Mouse (Mus musculus) CH12.LX (cell line): ENCODE measurements around the gene Phf23. TPM values are rescaled to one million over a fixed set of nuclear protein-coding genes. Genes with fewer than 3 reads are reported as not detected.
A peak's percentile ranks its signal among the peaks of the same experiment; 100 is the strongest.

Source experiments
- DNase-seq: peaks from one replicate; pipeline ENCODE4 v3.0.0-alpha.2; 2013; ENCODE audit errors: extremely low read depth
- H3K27ac ChIP-seq: 2 replicates; pipeline ENCODE4 v1.5.1; 2012; ENCODE audit warnings: low read depth, mild to moderate bottlenecking, control low read depth, moderate library complexity; ENCODE audit not compliant: insufficient read depth
- H3K27me3 ChIP-seq: replicated peaks from 2 replicates; pipeline ENCODE3; 2012; ENCODE audit warnings: inconsistent platforms
- H3K36me3 ChIP-seq, 2 experiments: replicated peaks in 1 of 2; 2 replicates each; pipeline versions ENCODE3 to v1.6.1; 2012; ENCODE audit warnings: inconsistent platforms in 1 of 2, low read length in 1 of 2, mild to moderate bottlenecking in 1 of 2, mixed read lengths in 1 of 2, moderate library complexity in 1 of 2; ENCODE audit not compliant: control insufficient read depth in 1 of 2, insufficient read depth in 1 of 2
- H3K4me1 ChIP-seq, 2 experiments: 2 replicates each; pipeline ENCODE4 v1.6.1; 2012; ENCODE audit warnings: inconsistent platforms in 1 of 2, moderate library complexity in 1 of 2; ENCODE audit not compliant: insufficient read depth in 2 of 2, control insufficient read depth in 1 of 2
- H3K4me2 ChIP-seq: 2 replicates; pipeline ENCODE4 v1.6.1; 2012; ENCODE audit warnings: low read depth, mild to moderate bottlenecking, control low read depth; ENCODE audit not compliant: poor library complexity, insufficient read depth, severe bottlenecking
- H3K4me3 ChIP-seq, 3 experiments: fragments of 150-350 bp in 1 of 3; sonication (generic) in 1 of 3; replicated peaks in 1 of 3; 2 replicates each; pipeline versions ENCODE3 to v1.5.1; 2011 to 2012; ENCODE audit warnings: low read depth in 2 of 3, low read length in 2 of 3, mild to moderate bottlenecking in 2 of 3, moderate library complexity in 2 of 3, control low read depth in 1 of 3, improper control_type of control experiment in 1 of 3, inconsistent platforms in 1 of 3, mixed read lengths in 1 of 3; ENCODE audit not compliant: poor library complexity in 1 of 3
- H3K79me2 ChIP-seq: replicated peaks from 2 replicates; pipeline ENCODE4 v1.6.1; 2012; ENCODE audit warnings: mild to moderate bottlenecking, moderate library complexity; ENCODE audit not compliant: control insufficient read depth, poor library complexity, insufficient read depth, severe bottlenecking; ENCODE audit errors: extremely low read depth
- H3K9ac ChIP-seq: 2 replicates; pipeline ENCODE4 v1.6.1; 2012; ENCODE audit warnings: low read depth, mild to moderate bottlenecking, control low read depth, moderate library complexity; ENCODE audit not compliant: insufficient read depth
- H3K9me3 ChIP-seq: replicated peaks from 2 replicates; pipeline ENCODE3; 2012; ENCODE audit warnings: low read length, inconsistent platforms, mixed read lengths
- CHD1 ChIP-seq: IDR thresholded peaks from 2 replicates; pipeline ENCODE4 v1.6.1; 2012; ENCODE audit warnings: low read depth, low read length, improper control_type of control experiment, inconsistent platforms
- CHD2 ChIP-seq: IDR thresholded peaks from 2 replicates; pipeline ENCODE4 v1.6.1; 2011; ENCODE audit warnings: low read length, improper control_type of control experiment
- CTCF ChIP-seq, 2 experiments: IDR thresholded peaks in 1 of 2; conservative IDR thresholded peaks in 1 of 2; 2 replicates each; pipeline ENCODE4 v1.5.1; 2011 to 2012; ENCODE audit warnings: low read depth in 2 of 2, low read length in 2 of 2, improper control_type of control experiment in 1 of 2, inconsistent platforms in 1 of 2, mild to moderate bottlenecking in 1 of 2, moderate library complexity in 1 of 2
- EP300 ChIP-seq: IDR thresholded peaks from 2 replicates; pipeline ENCODE4 v1.6.1; 2011; ENCODE audit warnings: low read length, improper control_type of control experiment
- ETS1 ChIP-seq: conservative IDR thresholded peaks from 2 replicates; pipeline ENCODE4 v1.6.1; 2012; ENCODE audit warnings: low read depth, mild to moderate bottlenecking, inconsistent platforms, low read length, improper control_type of control experiment, moderate library complexity
- GABPA ChIP-seq: IDR thresholded peaks from 2 replicates; pipeline ENCODE4 v1.6.1; 2012; ENCODE audit warnings: low read depth, low read length, improper control_type of control experiment, inconsistent platforms; ENCODE audit not compliant: insufficient replicate concordance
- JUN ChIP-seq: IDR thresholded peaks from 2 replicates; pipeline ENCODE4 v1.6.1; 2011; ENCODE audit warnings: low read depth, mild to moderate bottlenecking, low read length, improper control_type of control experiment, moderate library complexity; ENCODE audit not compliant: insufficient read depth
- MAX ChIP-seq: IDR thresholded peaks from 2 replicates; pipeline ENCODE4 v1.6.1; 2011; ENCODE audit warnings: low read length, improper control_type of control experiment
- MAZ ChIP-seq: IDR thresholded peaks from 2 replicates; pipeline ENCODE4 v1.6.1; 2012; ENCODE audit warnings: low read depth, mild to moderate bottlenecking, inconsistent platforms, low read length, improper control_type of control experiment, moderate library complexity
- MEF2A ChIP-seq: IDR thresholded peaks from 2 replicates; pipeline ENCODE4 v1.6.1; 2014; ENCODE audit warnings: low read depth, mild to moderate bottlenecking, inconsistent platforms, low read length, improper control_type of control experiment, borderline replicate concordance
- POLR2AphosphoS2 ChIP-seq: IDR thresholded peaks from 2 replicates; pipeline ENCODE4 v1.6.1; 2011; ENCODE audit warnings: low read depth, low read length, improper control_type of control experiment
- RAD21 ChIP-seq: IDR thresholded peaks from 2 replicates; pipeline ENCODE4 v1.6.1; 2011; ENCODE audit warnings: low read depth, mild to moderate bottlenecking, low read length, improper control_type of control experiment, moderate library complexity
- SMC3 ChIP-seq: IDR thresholded peaks from 2 replicates; pipeline ENCODE4 v1.6.1; 2011; ENCODE audit warnings: low read depth, low read length, improper control_type of control experiment
- TBP ChIP-seq: conservative IDR thresholded peaks from 2 replicates; pipeline ENCODE4 v1.6.1; 2011; ENCODE audit warnings: low read depth, low read length, improper control_type of control experiment
- TCF12 ChIP-seq: IDR thresholded peaks from 2 replicates; pipeline ENCODE4 v1.6.1; 2014; ENCODE audit warnings: low read depth, mild to moderate bottlenecking, inconsistent platforms, low read length, improper control_type of control experiment
- ZC3H11A ChIP-seq: IDR thresholded peaks from 2 replicates; pipeline ENCODE4 v1.6.1; 2012; ENCODE audit warnings: low read depth, mild to moderate bottlenecking, inconsistent platforms, low read length, improper control_type of control experiment
- ZNF384 ChIP-seq: IDR thresholded peaks from 2 replicates; pipeline ENCODE4 v1.6.1; 2012; ENCODE audit warnings: low read depth, low read length, improper control_type of control experiment, inconsistent platforms
- dilution Hi-C: fragments of 300-500 bp; cut with MboI; formaldehyde crosslinking; loops from 2 replicates; pipeline ENCODE4 v1.14.3; 2020; ENCODE audit warnings: low sequenced_read_pairs; ENCODE audit not compliant: extremely low pct_unique_long_range_greater_than_20kb, extremely low pct_ligation_motif_present
- in situ Hi-C: fragments of 300-500 bp; cut with MboI; formaldehyde crosslinking; loops from 3 replicates; pipeline ENCODE4 v1.14.3; 2019; ENCODE audit warnings: low sequenced_read_pairs, low pct_ligation_motif_present, low pct_unique_long_range_greater_than_20kb, mixed read lengths
- polyA plus RNA-seq: library from polyadenylated mRNA; unstranded; fragments of >175 nt; gene quantifications from 2 replicates; pipeline ENCODE4 v1.2.1, GENCODE M21; 2012; ENCODE audit warnings: low read depth; ENCODE audit not compliant: insufficient read length
- total RNA-seq, 2 experiments: library from RNA; depleted of rRNA; stranded (reverse); fragments of 300-350 nt in 1 of 2; fragments of >200 nt in 1 of 2; gene quantifications; 2 replicates each; pipeline ENCODE4 v1.2.3; 2012 to 2014

The Phf23 gene
- total and polyA plus RNA-seq, 3 experiments: 67.2 to 93.2 (median 69.0) TPM

DNA sequence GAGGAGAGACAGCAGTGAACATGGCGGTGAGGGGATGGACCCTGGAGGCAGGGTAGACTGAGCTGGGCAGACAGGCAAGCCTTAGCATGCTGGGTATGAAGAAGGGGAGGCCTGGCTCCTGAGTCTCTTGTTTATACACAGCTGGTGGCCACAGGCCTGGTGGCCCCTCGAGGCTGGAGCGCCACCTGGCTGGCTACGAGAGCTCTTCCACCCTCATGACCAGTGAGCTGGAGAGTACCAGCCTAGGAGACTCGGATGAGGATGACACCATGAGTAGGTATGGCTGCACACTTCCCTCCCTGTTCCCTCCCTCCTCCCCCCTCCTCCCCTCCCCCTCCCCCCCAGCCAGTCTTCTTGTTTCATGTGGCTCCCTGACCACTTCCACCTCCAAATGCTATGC lies 9.9 kb downstream of the Phf23 start:
- no peak overlapping the region for H3K4me2 ChIP-seq
- DNase-seq: peak; percentile 64
- H3K4me3 ChIP-seq: no peak overlapping the region
- in situ Hi-C loops (loop anchor here (25.0 kb wide), 1 partner anchor 918 kb away; the partner anchor contains the start of genes Per1 and Vamp2), dilution Hi-C loops (no loop called here)
- peaks cover 5 to 34% of the 10 kb centered on the region in 2 experiments for H3K4me1 ChIP-seq
- peaks cover 54 to 87% of the 10 kb centered on the region in 2 experiments for H3K36me3 ChIP-seq
- H3K79me2 ChIP-seq: peaks cover 26% of the 10 kb centered on the region
- H3K9ac ChIP-seq: no peak overlapping the region
- H3K9me3 ChIP-seq: no peaks in the 10 kb centered on the region
- no peak for TF ChIP-seq POLR2AphosphoS2
- TF ChIP-seq ZNF384: no peak
- peak in 1 of 2 experiments; percentile 87; a peak in 2 of 4 replicates for TF ChIP-seq CTCF (conservative IDR thresholded peaks at IDR 0.05 in 1 of 2, IDR thresholded peaks at IDR 0.05 in 1 of 2; ENCODE audit: low read depth in 2 of 2, low read length in 2 of 2)
- peak; percentile 76 for TF ChIP-seq RAD21
- peak; percentile 88 for TF ChIP-seq SMC3
- TF ChIP-seq ZC3H11A: peak; percentile 19
- TF ChIP-seq TCF12: no peak; the same call in 1 of the 2 replicates
- no peak for TF ChIP-seq MEF2A
- no peak for TF ChIP-seq CHD1
- TF ChIP-seq ETS1: no peak
- no peak for TF ChIP-seq EP300
- no peak for TF ChIP-seq TBP
- no peak overlapping the region for H3K27ac ChIP-seq
- no peaks in the 10 kb centered on the region for H3K27me3 ChIP-seq

DNA sequence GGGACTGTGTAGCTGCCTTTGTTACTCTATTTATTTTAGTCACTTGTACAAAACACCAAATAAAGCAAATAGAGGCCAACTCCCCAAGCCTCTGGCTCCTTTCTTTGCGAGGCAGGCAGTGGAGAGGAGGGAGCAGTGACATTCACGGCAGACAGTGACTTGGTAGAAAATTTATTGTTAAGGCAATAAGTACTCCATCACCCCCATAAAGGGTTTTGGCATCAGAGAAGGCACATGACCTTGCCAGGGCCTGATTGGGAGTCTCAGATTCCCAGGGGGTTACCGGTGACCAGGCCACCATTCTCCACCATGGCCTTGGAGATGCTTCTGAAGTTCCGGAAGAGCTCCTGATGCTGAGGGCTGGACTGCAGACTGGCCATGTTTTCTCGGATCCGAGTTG lies 14.5 kb downstream of the Phf23 start:
- no peaks in the 10 kb centered on the region for H3K9me3 ChIP-seq
- no peak for TF ChIP-seq CHD2
- TF ChIP-seq GABPA: no peak
- TF ChIP-seq MEF2A: no peak
- TF ChIP-seq MAX: no peak
- no peak for TF ChIP-seq ETS1
- no peak for TF ChIP-seq MAZ
- TF ChIP-seq JUN: no peak
- TF ChIP-seq, all 38 proteins: peak for 0
- Histone ChIP-seq H3K27me3 (no peaks in the 10 kb centered on the region), H3K4me1 (peaks cover 16 to 19% of the 10 kb centered on the region in 2 experiments), H3K9ac (no peak overlapping the region), H3K36me3 (peaks cover 86 to 95% of the 10 kb centered on the region in 2 experiments), H3K4me2 (no peak overlapping the region), H3K79me2 (no peaks in the 10 kb centered on the region), H3K27ac (no peak overlapping the region), H3K4me3 (no peak overlapping the region)
- in situ Hi-C loops (loop anchor here (5.0 to 25.0 kb wide), 2 partner anchors 58 to 923 kb away; partner anchors contain the start of genes Per1 and Vamp2), dilution Hi-C loops (no loop called here)
- no peak for DNase-seq
